Mouse (Mus musculus) liver, adult 2 months (tissue): ENCODE results near the gene Ninj1.

Experiments
- CTCF ChIP-seq: fragments of 200-500 bp; IDR thresholded peaks from 2 replicates; pipeline ENCODE4 v1.5.1; 2011; ENCODE audit warnings: low read depth, low read length, control low read depth
- POLR2A ChIP-seq: fragments of 200-500 bp; IDR thresholded peaks from 2 replicates; pipeline ENCODE4 v1.6.1; 2011; ENCODE audit warnings: low read length, control low read depth; ENCODE audit not compliant: insufficient read depth; ENCODE audit errors: extremely low read depth

- TF ChIP-seq POLR2A (no peak), CTCF (no peak)
Observed at GRCm38 (mm10) chr13:49242321-49243065, 55.2 kb downstream of the Ninj1 start.
